Mouse (Mus musculus): Measurements from ENCODE around the gene 2310061I04Rik. TPM values are rescaled to one million over a fixed set of nuclear protein-coding genes. Genes with fewer than 3 reads are reported as not detected.

The 2310061I04Rik gene
- polyA plus RNA-seq, 1 experiment = 35.4 TPM

DNA sequence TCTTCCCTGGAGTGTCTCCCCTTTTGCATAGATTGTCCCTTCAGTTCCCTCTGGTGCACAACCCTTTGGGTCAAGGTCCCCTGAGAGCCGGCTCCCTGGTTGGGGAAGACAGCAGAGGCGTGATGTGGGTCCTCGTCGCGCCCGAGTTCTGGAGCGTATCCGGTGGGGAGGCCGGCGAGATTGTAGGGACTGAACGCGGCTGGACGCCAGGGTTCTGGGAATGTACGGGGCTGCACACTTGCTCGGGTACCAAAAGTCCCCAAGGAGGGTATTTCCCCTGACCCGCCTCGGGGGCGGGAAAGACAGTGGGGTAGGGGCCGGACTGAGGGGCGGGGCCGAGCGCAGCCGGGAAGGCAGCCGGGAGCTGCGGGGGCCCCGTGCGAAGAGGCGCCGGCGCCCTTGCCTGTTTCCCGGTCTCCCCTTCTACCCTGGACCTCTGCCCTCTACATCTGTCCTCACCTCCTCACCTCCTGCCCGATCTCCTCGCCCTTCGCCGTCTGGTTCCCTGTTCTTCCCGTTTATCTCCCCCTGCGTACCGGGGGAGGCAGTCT lies 30.9 kb downstream of the 2310061I04Rik start:
- peak overlapping the region; percentile 99 for H3K27ac ChIP-seq (ENCODE audit: insufficient read depth, low read length)
- H3K27me3 ChIP-seq (ENCODE audit: control insufficient read depth, insufficient read depth, low read length) = no peaks in the 10 kb centered on the region
- TF ChIP-seq CTCF (IDR thresholded peaks at IDR 0.05; ENCODE audit: extremely low read depth, insufficient read depth, insufficient read length, insufficient replicate concordance) (no peak), POLR2A (IDR thresholded peaks at IDR 0.05; ENCODE audit: low read depth, low read length) (peak; percentile 39; the same call in 1 of the 2 replicates)
- WGBS = under 1% methylated on average over 25 of the region's 38 CpGs
- H3K4me1 ChIP-seq (ENCODE audit: control insufficient read depth, insufficient read depth, insufficient read length) = peaks cover 3% of the 10 kb centered on the region; the same call in 1 of the 2 replicates
- H3K36me3 ChIP-seq (ENCODE audit: control insufficient read depth, insufficient read depth, low read length) = peaks cover 4% of the 10 kb centered on the region; the same call in 1 of the 2 replicates
- H3K4me3 ChIP-seq (ENCODE audit: extremely low read depth, insufficient read depth, insufficient read length) = peak overlapping the region; percentile 97
- DNase-seq (ENCODE audit: low read depth in 1 of 2, low spot score in 2 of 2) = peak in 1 of 2 experiments; percentile 77

DNA sequence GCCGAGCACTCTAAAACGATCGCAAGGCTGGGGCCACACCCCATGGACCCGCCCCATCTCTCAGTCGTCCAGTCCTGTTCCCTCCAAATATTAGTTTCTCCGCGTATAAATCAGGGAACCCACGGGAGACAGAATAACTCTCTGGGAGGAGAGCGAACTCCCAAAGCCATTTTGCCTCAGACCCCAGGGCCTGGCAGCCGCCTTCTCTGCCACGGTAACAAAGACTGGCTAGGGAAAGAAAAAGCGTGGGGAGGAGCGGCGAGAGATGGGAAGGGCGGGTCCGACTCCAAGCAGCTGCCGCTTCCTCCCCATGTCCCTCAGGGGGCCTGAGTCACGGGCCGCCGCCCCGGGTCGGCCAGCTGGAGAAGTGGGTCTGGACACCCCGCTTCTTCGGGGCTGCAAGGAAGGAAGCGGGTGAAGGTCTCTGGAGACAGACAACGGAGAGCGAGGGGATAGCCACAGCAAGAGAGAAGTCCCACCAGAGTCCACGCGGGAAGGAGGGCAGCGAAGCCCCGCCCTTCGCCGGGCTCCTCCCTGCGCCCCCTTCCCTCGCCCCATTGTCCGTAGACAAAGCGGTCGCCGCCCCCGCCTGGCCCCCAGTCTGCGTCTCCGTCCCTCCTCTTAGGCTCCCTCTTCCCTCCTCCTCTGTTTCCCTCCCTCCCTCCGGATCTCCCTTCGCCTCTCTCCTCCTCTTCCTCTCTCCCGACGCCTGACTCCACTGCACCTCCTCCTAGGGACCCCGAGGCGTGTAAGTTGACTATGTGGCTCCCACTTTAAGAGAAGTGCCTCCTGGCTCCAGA lies 31.6 kb downstream of the 2310061I04Rik start, which contains the start of gene Ppp1r18:
Gene Ppp1r18 (plus strand): TSS at position 113 of the 800 bp plus-strand sequence.
- TF ChIP-seq POLR2A (IDR thresholded peaks at IDR 0.05; ENCODE audit: low read depth, low read length) = no peak
- TF ChIP-seq CTCF (IDR thresholded peaks at IDR 0.05; ENCODE audit: extremely low read depth, insufficient read depth, insufficient read length, insufficient replicate concordance) = no peak
- peak in 1 of 2 experiments; percentile 72 for DNase-seq (ENCODE audit: low read depth in 1 of 2, low spot score in 2 of 2)
- 1% methylated on average over 36 of the region's 48 CpGs for WGBS
- no peaks in the 10 kb centered on the region for H3K36me3 ChIP-seq (ENCODE audit: control insufficient read depth, insufficient read depth, low read length)
- peaks cover 3% of the 10 kb centered on the region; the same call in 1 of the 2 replicates for H3K4me1 ChIP-seq (ENCODE audit: control insufficient read depth, insufficient read depth, insufficient read length)
- peak within 1 kb of the TSS; percentile 97 for H3K4me3 ChIP-seq (ENCODE audit: extremely low read depth, insufficient read depth, insufficient read length)
- peak within 1 kb of the TSS; percentile 99 for H3K27ac ChIP-seq (ENCODE audit: insufficient read depth, low read length)
- no peaks in the 10 kb centered on the region for H3K27me3 ChIP-seq (ENCODE audit: control insufficient read depth, insufficient read depth, low read length)

- no peak overlapping the region for H3K4me3 ChIP-seq (ENCODE audit: extremely low read depth, insufficient read depth, insufficient read length)
- no peak for TF ChIP-seq CTCF (IDR thresholded peaks at IDR 0.05; ENCODE audit: extremely low read depth, insufficient read depth, insufficient read length, insufficient replicate concordance)
- TF ChIP-seq POLR2A (IDR thresholded peaks at IDR 0.05; ENCODE audit: low read depth, low read length) = no peak
- H3K27me3 ChIP-seq (ENCODE audit: control insufficient read depth, insufficient read depth, low read length) = no peaks in the 10 kb centered on the region
- H3K4me1 ChIP-seq (ENCODE audit: control insufficient read depth, insufficient read depth, insufficient read length) = peaks cover 3% of the 10 kb centered on the region; the same call in 1 of the 2 replicates
- DNase-seq (ENCODE audit: low read depth in 1 of 2, low spot score in 2 of 2) = no peak
- H3K36me3 ChIP-seq (ENCODE audit: control insufficient read depth, insufficient read depth, low read length) = no peaks in the 10 kb centered on the region
- WGBS = 51% methylated on average over 10 of the region's 10 CpGs
- H3K27ac ChIP-seq (ENCODE audit: insufficient read depth, low read length) = 0 out of 2 replicates have a peak overlapping the region, but pooled peaks have one; percentile 99
Measured at GRCm38 (mm10) chr17:35864832-35865353, 32.3 kb downstream of the 2310061I04Rik start.

GRCm38 (mm10) chr17:35861198-35861857 lies 35.9 kb downstream of the 2310061I04Rik start, which contains the start of gene Nrm:
Gene Nrm (plus strand): TSS chr17:35861318.
- Histone ChIP-seq H3K4me3 (ENCODE audit: extremely low read depth, insufficient read depth, insufficient read length) (peak within 1 kb of the TSS; percentile 78), H3K27ac (ENCODE audit: insufficient read depth, low read length) (peak within 1 kb of the TSS; percentile 53), H3K4me1 (ENCODE audit: control insufficient read depth, insufficient read depth, insufficient read length) (peaks cover 3% of the 10 kb centered on the region; the same call in 1 of the 2 replicates), H3K36me3 (ENCODE audit: control insufficient read depth, insufficient read depth, low read length) (0 out of 2 replicates have a peak, but pooled peaks cover 4% of the 10 kb centered on the region), H3K27me3 (ENCODE audit: control insufficient read depth, insufficient read depth, low read length) (no peaks in the 10 kb centered on the region)
- no peak for TF ChIP-seq CTCF (IDR thresholded peaks at IDR 0.05; ENCODE audit: extremely low read depth, insufficient read depth, insufficient read length, insufficient replicate concordance)
- TF ChIP-seq POLR2A (IDR thresholded peaks at IDR 0.05; ENCODE audit: low read depth, low read length) = peak; percentile 15; the same call in 1 of the 2 replicates
- under 1% methylated on average over 47 of the region's 47 CpGs for WGBS
- DNase-seq (ENCODE audit: low read depth in 1 of 2, low spot score in 2 of 2) = peak in 1 of 2 experiments; percentile 81

DNA sequence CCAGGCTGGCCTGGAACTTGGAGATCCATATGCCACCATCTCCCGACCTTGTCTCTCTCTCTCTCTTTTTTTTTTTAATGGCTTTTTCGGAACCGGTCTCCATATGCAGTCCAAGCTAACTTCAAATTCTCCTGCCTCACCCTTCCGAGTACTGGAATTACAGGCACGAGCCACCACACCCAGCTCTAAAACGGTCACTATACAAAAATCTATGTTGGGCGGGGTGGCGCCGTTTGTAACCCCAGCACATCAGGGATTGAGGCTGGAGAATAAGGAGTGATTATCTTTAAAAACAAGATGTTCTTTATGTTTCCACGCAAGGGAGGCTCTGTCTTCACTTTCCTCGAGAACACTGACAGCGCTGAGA lies 36.4 kb downstream of the 2310061I04Rik start:
- peaks cover 3% of the 10 kb centered on the region; the same call in 1 of the 2 replicates for H3K4me1 ChIP-seq (ENCODE audit: control insufficient read depth, insufficient read depth, insufficient read length)

GRCm38 (mm10) chr17:35859835-35860234 lies 37.4 kb downstream of the 2310061I04Rik start:
- WGBS = 83% methylated on average over 2 of the region's 2 CpGs
- Histone ChIP-seq H3K4me3 (ENCODE audit: extremely low read depth, insufficient read depth, insufficient read length) (no peak overlapping the region), H3K27me3 (ENCODE audit: control insufficient read depth, insufficient read depth, low read length) (no peaks in the 10 kb centered on the region), H3K4me1 (ENCODE audit: control insufficient read depth, insufficient read depth, insufficient read length) (peaks cover 3% of the 10 kb centered on the region; the same call in 1 of the 2 replicates), H3K36me3 (ENCODE audit: control insufficient read depth, insufficient read depth, low read length) (0 out of 2 replicates have a peak, but pooled peaks cover 4% of the 10 kb centered on the region), H3K27ac (ENCODE audit: insufficient read depth, low read length) (no peak overlapping the region)
- DNase-seq (ENCODE audit: low read depth in 1 of 2, low spot score in 2 of 2) = no peak
- no peak for TF ChIP-seq POLR2A (IDR thresholded peaks at IDR 0.05; ENCODE audit: low read depth, low read length)

More for the DNA sequence above, 36.4 kb downstream of the 2310061I04Rik start:
- Histone ChIP-seq H3K27ac (ENCODE audit: insufficient read depth, low read length) (no peak overlapping the region), H3K27me3 (ENCODE audit: control insufficient read depth, insufficient read depth, low read length) (no peaks in the 10 kb centered on the region), H3K4me3 (ENCODE audit: extremely low read depth, insufficient read depth, insufficient read length) (peak overlapping the region; percentile 78; the same call in 1 of the 2 replicates), H3K36me3 (ENCODE audit: control insufficient read depth, insufficient read depth, low read length) (0 out of 2 replicates have a peak, but pooled peaks cover 4% of the 10 kb centered on the region)
- DNase-seq (ENCODE audit: low read depth in 1 of 2, low spot score in 2 of 2) = no peak
- WGBS = 11% methylated on average over 12 of the region's 12 CpGs
- no peak for TF ChIP-seq CTCF (IDR thresholded peaks at IDR 0.05; ENCODE audit: extremely low read depth, insufficient read depth, insufficient read length, insufficient replicate concordance)
- TF ChIP-seq POLR2A (IDR thresholded peaks at IDR 0.05; ENCODE audit: low read depth, low read length) = no peak

Data from spleen, adult 2 months (tissue).